Mouse (Mus musculus): ENCODE measurements at regions not wholly inside any gene's neighbourhood (a gene's known extent, or its start where the extent isn't known, plus 50 kb on each side); places are given as distances from the start of the nearest gene placed in this dataset.

DNA sequence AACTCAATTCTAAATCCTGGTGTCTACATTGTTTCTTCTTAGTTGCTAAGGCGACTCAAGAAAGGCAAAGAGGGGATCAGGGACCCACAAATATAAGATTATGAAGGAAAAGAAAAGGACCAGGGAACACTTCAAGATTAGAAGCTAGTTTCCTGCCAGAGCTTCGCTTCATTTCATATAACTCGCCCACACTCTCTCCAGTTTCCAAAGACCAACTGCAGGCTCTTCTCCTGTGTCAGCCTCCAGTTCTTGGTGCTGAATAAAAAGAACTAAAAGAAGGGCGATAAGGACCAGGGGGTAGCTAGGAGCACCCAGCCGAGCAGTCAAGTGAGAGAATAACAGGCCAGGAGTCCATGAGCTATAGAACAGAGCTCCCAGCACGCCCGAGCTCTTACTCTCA is 59.7 kb upstream of the Picalm start:
- dilution Hi-C loops (cut with MboI; ENCODE audit: extremely low pct_ligation_motif_present, extremely low pct_unique_long_range_greater_than_20kb, low sequenced_read_pairs), result no loop called here
- peaks cover 0 to 18% of the 10 kb centered on the region in 2 experiments; a peak in 2 of 4 replicates for H3K4me1 ChIP-seq (ENCODE audit: control insufficient read depth in 1 of 2, insufficient read depth in 2 of 2)
- H3K9me3 ChIP-seq (replicated peaks; ENCODE audit: low read length), result peaks cover 2% of the 10 kb centered on the region
- H3K36me3 ChIP-seq (replicated peaks in 1 of 2; ENCODE audit: control insufficient read depth in 1 of 2, insufficient read depth in 1 of 2, low read length in 1 of 2), result no peaks in the 10 kb centered on the region
- no peaks in the 10 kb centered on the region for H3K79me2 ChIP-seq (replicated peaks; ENCODE audit: control insufficient read depth, extremely low read depth, insufficient read depth, poor library complexity, severe bottlenecking)
- no peak overlapping the region for H3K9ac ChIP-seq (ENCODE audit: insufficient read depth, low read depth)
- no peak overlapping the region for H3K27ac ChIP-seq (ENCODE audit: insufficient read depth, low read depth)
- no peak for DNase-seq (ENCODE audit: extremely low read depth)
- H3K4me3 ChIP-seq (replicated peaks in 1 of 3; ENCODE audit: low read depth in 2 of 3, low read length in 2 of 3, poor library complexity in 1 of 3), result no peak overlapping the region
- in situ Hi-C loops (cut with MboI; ENCODE audit: low pct_ligation_motif_present, low pct_unique_long_range_greater_than_20kb, low sequenced_read_pairs), result no loop called here
- TF ChIP-seq MAZ (IDR thresholded peaks at IDR 0.05; ENCODE audit: low read depth, low read length) (no peak), JUND (conservative IDR thresholded peaks at IDR 0.05; ENCODE audit: low read depth, low read length) (no peak), USF1 (IDR thresholded peaks at IDR 0.05; ENCODE audit: low read depth, low read length) (no peak)
- H3K4me2 ChIP-seq (ENCODE audit: insufficient read depth, low read depth, poor library complexity, severe bottlenecking), result no peak overlapping the region
- H3K27me3 ChIP-seq (replicated peaks), result no peaks in the 10 kb centered on the region

DNA sequence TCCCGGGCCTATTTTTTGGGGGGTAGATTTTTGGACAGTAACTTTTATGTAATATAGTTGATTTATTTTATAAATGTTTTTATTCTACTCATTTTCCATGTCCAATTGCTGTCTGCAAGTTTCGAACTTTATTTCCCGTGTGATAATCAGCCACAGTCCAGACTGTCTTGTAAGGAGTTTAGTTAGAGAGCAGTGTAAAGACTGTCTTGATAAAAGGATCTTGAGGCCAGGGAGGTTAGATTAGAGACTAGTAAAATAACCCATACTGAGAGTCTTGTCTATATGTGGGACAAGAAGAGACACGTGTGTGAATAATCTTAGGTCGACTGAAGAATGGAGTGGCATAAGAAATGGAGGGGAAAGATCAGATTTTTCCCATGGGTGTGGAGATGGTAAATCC is 56.1 kb upstream of the Picalm start:
- H3K4me2 ChIP-seq (ENCODE audit: insufficient read depth, low read depth, poor library complexity, severe bottlenecking), result no peak overlapping the region
- no peak overlapping the region for H3K9ac ChIP-seq (ENCODE audit: insufficient read depth, low read depth)
- no peaks in the 10 kb centered on the region for H3K27me3 ChIP-seq (replicated peaks)
- dilution Hi-C loops (cut with MboI; ENCODE audit: extremely low pct_ligation_motif_present, extremely low pct_unique_long_range_greater_than_20kb, low sequenced_read_pairs), result no loop called here
- in situ Hi-C loops (cut with MboI; ENCODE audit: low pct_ligation_motif_present, low pct_unique_long_range_greater_than_20kb, low sequenced_read_pairs), result no loop called here
- TF ChIP-seq MYC (IDR thresholded peaks at IDR 0.05; ENCODE audit: low read depth, low read length) (no peak), RAD21 (IDR thresholded peaks at IDR 0.05; ENCODE audit: low read depth, low read length) (no peak), JUN (IDR thresholded peaks at IDR 0.05; ENCODE audit: insufficient read depth, low read depth, low read length) (no peak), IRF4 (IDR thresholded peaks at IDR 0.05; ENCODE audit: low read depth, low read length) (no peak), E2F4 (IDR thresholded peaks at IDR 0.05; ENCODE audit: insufficient replicate concordance, low read depth, low read length) (no peak), MAFK (IDR thresholded peaks at IDR 0.05; ENCODE audit: insufficient replicate concordance, low read length) (no peak), MAX (IDR thresholded peaks at IDR 0.05; ENCODE audit: low read length) (no peak), NELFE (IDR thresholded peaks at IDR 0.05; ENCODE audit: low read depth, low read length) (no peak), ZNF384 (IDR thresholded peaks at IDR 0.05; ENCODE audit: low read depth, low read length) (no peak), CTCF (conservative IDR thresholded peaks at IDR 0.05 in 1 of 2, IDR thresholded peaks at IDR 0.05 in 1 of 2; ENCODE audit: low read depth in 2 of 2, low read length in 2 of 2) (no peak), ELF1 (IDR thresholded peaks at IDR 0.05; ENCODE audit: low read depth, low read length) (no peak), USF1 (IDR thresholded peaks at IDR 0.05; ENCODE audit: low read depth, low read length) (no peak), BHLHE40 (IDR thresholded peaks at IDR 0.05; ENCODE audit: low read depth, low read length) (no peak), JUND (conservative IDR thresholded peaks at IDR 0.05; ENCODE audit: low read depth, low read length) (no peak), ZC3H11A (IDR thresholded peaks at IDR 0.05; ENCODE audit: low read depth, low read length) (no peak)
- no peak for DNase-seq (ENCODE audit: extremely low read depth)
- peaks cover 0 to 7% of the 10 kb centered on the region in 2 experiments; a peak in 2 of 4 replicates for H3K4me1 ChIP-seq (ENCODE audit: control insufficient read depth in 1 of 2, insufficient read depth in 2 of 2)
- H3K36me3 ChIP-seq (replicated peaks in 1 of 2; ENCODE audit: control insufficient read depth in 1 of 2, insufficient read depth in 1 of 2, low read length in 1 of 2), result no peaks in the 10 kb centered on the region
- no peak overlapping the region for H3K27ac ChIP-seq (ENCODE audit: insufficient read depth, low read depth)
- H3K9me3 ChIP-seq (replicated peaks; ENCODE audit: low read length), result peaks cover 2% of the 10 kb centered on the region
- H3K79me2 ChIP-seq (replicated peaks; ENCODE audit: control insufficient read depth, extremely low read depth, insufficient read depth, poor library complexity, severe bottlenecking), result no peaks in the 10 kb centered on the region
- no peak overlapping the region for H3K4me3 ChIP-seq (replicated peaks in 1 of 3; ENCODE audit: low read depth in 2 of 3, low read length in 2 of 3, poor library complexity in 1 of 3)

All from CH12.LX (cell line).